Mouse (Mus musculus) CH12.LX (cell line): Measurements from ENCODE around the gene Mmgt2. TPM values are rescaled to one million over a fixed set of nuclear protein-coding genes. Genes with fewer than 3 reads are reported as not detected.

Experiments
- DNase-seq: peaks from one replicate; pipeline ENCODE4 v3.0.0-alpha.2; 2013; ENCODE audit errors: extremely low read depth
- H3K27ac ChIP-seq: 2 replicates; pipeline ENCODE4 v1.5.1; 2012; ENCODE audit warnings: low read depth, mild to moderate bottlenecking, control low read depth, moderate library complexity; ENCODE audit not compliant: insufficient read depth
- H3K27me3 ChIP-seq: replicated peaks from 2 replicates; pipeline ENCODE3; 2012; ENCODE audit warnings: inconsistent platforms
- H3K36me3 ChIP-seq, 2 experiments: replicated peaks in 1 of 2; 2 replicates each; pipeline versions ENCODE3 to v1.6.1; 2012; ENCODE audit warnings: inconsistent platforms in 1 of 2, low read length in 1 of 2, mild to moderate bottlenecking in 1 of 2, mixed read lengths in 1 of 2, moderate library complexity in 1 of 2; ENCODE audit not compliant: control insufficient read depth in 1 of 2, insufficient read depth in 1 of 2
- H3K4me1 ChIP-seq, 2 experiments: 2 replicates each; pipeline ENCODE4 v1.6.1; 2012; ENCODE audit warnings: inconsistent platforms in 1 of 2, moderate library complexity in 1 of 2; ENCODE audit not compliant: insufficient read depth in 2 of 2, control insufficient read depth in 1 of 2
- H3K4me2 ChIP-seq: 2 replicates; pipeline ENCODE4 v1.6.1; 2012; ENCODE audit warnings: low read depth, mild to moderate bottlenecking, control low read depth; ENCODE audit not compliant: poor library complexity, insufficient read depth, severe bottlenecking
- H3K4me3 ChIP-seq, 3 experiments: fragments of 150-350 bp in 1 of 3; sonication (generic) in 1 of 3; replicated peaks in 1 of 3; 2 replicates each; pipeline versions ENCODE3 to v1.5.1; 2011 to 2012; ENCODE audit warnings: low read depth in 2 of 3, low read length in 2 of 3, mild to moderate bottlenecking in 2 of 3, moderate library complexity in 2 of 3, control low read depth in 1 of 3, improper control_type of control experiment in 1 of 3, inconsistent platforms in 1 of 3, mixed read lengths in 1 of 3; ENCODE audit not compliant: poor library complexity in 1 of 3
- H3K79me2 ChIP-seq: replicated peaks from 2 replicates; pipeline ENCODE4 v1.6.1; 2012; ENCODE audit warnings: mild to moderate bottlenecking, moderate library complexity; ENCODE audit not compliant: control insufficient read depth, poor library complexity, insufficient read depth, severe bottlenecking; ENCODE audit errors: extremely low read depth
- H3K9ac ChIP-seq: 2 replicates; pipeline ENCODE4 v1.6.1; 2012; ENCODE audit warnings: low read depth, mild to moderate bottlenecking, control low read depth, moderate library complexity; ENCODE audit not compliant: insufficient read depth
- H3K9me3 ChIP-seq: replicated peaks from 2 replicates; pipeline ENCODE3; 2012; ENCODE audit warnings: low read length, inconsistent platforms, mixed read lengths
- CHD1 ChIP-seq: IDR thresholded peaks from 2 replicates; pipeline ENCODE4 v1.6.1; 2012; ENCODE audit warnings: low read depth, low read length, improper control_type of control experiment, inconsistent platforms
- CHD2 ChIP-seq: IDR thresholded peaks from 2 replicates; pipeline ENCODE4 v1.6.1; 2011; ENCODE audit warnings: low read length, improper control_type of control experiment
- CTCF ChIP-seq, 2 experiments: IDR thresholded peaks in 1 of 2; conservative IDR thresholded peaks in 1 of 2; 2 replicates each; pipeline ENCODE4 v1.5.1; 2011 to 2012; ENCODE audit warnings: low read depth in 2 of 2, low read length in 2 of 2, improper control_type of control experiment in 1 of 2, inconsistent platforms in 1 of 2, mild to moderate bottlenecking in 1 of 2, moderate library complexity in 1 of 2
- E2F4 ChIP-seq: IDR thresholded peaks from 2 replicates; pipeline ENCODE4 v1.6.1; 2011; ENCODE audit warnings: low read depth, low read length, improper control_type of control experiment; ENCODE audit not compliant: insufficient replicate concordance
- ELF1 ChIP-seq: IDR thresholded peaks from 2 replicates; pipeline ENCODE4 v1.6.1; 2014; ENCODE audit warnings: low read depth, mild to moderate bottlenecking, inconsistent platforms, low read length, improper control_type of control experiment
- IRF4 ChIP-seq: IDR thresholded peaks from 2 replicates; pipeline ENCODE4 v1.6.1; 2014; ENCODE audit warnings: low read depth, mild to moderate bottlenecking, inconsistent platforms, low read length, improper control_type of control experiment
- JUN ChIP-seq: IDR thresholded peaks from 2 replicates; pipeline ENCODE4 v1.6.1; 2011; ENCODE audit warnings: low read depth, mild to moderate bottlenecking, low read length, improper control_type of control experiment, moderate library complexity; ENCODE audit not compliant: insufficient read depth
- JUND ChIP-seq: conservative IDR thresholded peaks from 2 replicates; pipeline ENCODE4 v1.6.1; 2011; ENCODE audit warnings: low read depth, low read length, improper control_type of control experiment
- MAFK ChIP-seq: IDR thresholded peaks from 2 replicates; pipeline ENCODE4 v1.6.1; 2011; ENCODE audit warnings: low read length, improper control_type of control experiment; ENCODE audit not compliant: insufficient replicate concordance
- MAX ChIP-seq: IDR thresholded peaks from 2 replicates; pipeline ENCODE4 v1.6.1; 2011; ENCODE audit warnings: low read length, improper control_type of control experiment
- MEF2A ChIP-seq: IDR thresholded peaks from 2 replicates; pipeline ENCODE4 v1.6.1; 2014; ENCODE audit warnings: low read depth, mild to moderate bottlenecking, inconsistent platforms, low read length, improper control_type of control experiment, borderline replicate concordance
- MYC ChIP-seq: IDR thresholded peaks from 2 replicates; pipeline ENCODE4 v1.6.1; 2011; ENCODE audit warnings: low read depth, mild to moderate bottlenecking, improper control_type of control experiment, low read length
- PAX5 ChIP-seq: IDR thresholded peaks from 2 replicates; pipeline ENCODE4 v1.6.1; 2012; ENCODE audit warnings: low read length, inconsistent platforms, mixed read lengths
- POLR2A ChIP-seq: IDR thresholded peaks from 2 replicates; pipeline ENCODE4 v1.6.1; 2011; ENCODE audit warnings: low read depth, mild to moderate bottlenecking, improper control_type of control experiment, low read length
- POLR2AphosphoS2 ChIP-seq: IDR thresholded peaks from 2 replicates; pipeline ENCODE4 v1.6.1; 2011; ENCODE audit warnings: low read depth, low read length, improper control_type of control experiment
- RAD21 ChIP-seq: IDR thresholded peaks from 2 replicates; pipeline ENCODE4 v1.6.1; 2011; ENCODE audit warnings: low read depth, mild to moderate bottlenecking, low read length, improper control_type of control experiment, moderate library complexity
- SMC3 ChIP-seq: IDR thresholded peaks from 2 replicates; pipeline ENCODE4 v1.6.1; 2011; ENCODE audit warnings: low read depth, low read length, improper control_type of control experiment
- UBTF ChIP-seq: IDR thresholded peaks from 2 replicates; pipeline ENCODE4 v1.6.1; 2012; ENCODE audit warnings: low read depth, mild to moderate bottlenecking, inconsistent platforms, low read length, improper control_type of control experiment, moderate library complexity
- USF1 ChIP-seq: IDR thresholded peaks from 2 replicates; pipeline ENCODE4 v1.6.1; 2014; ENCODE audit warnings: low read depth, mild to moderate bottlenecking, inconsistent platforms, low read length, improper control_type of control experiment
- ZC3H11A ChIP-seq: IDR thresholded peaks from 2 replicates; pipeline ENCODE4 v1.6.1; 2012; ENCODE audit warnings: low read depth, mild to moderate bottlenecking, inconsistent platforms, low read length, improper control_type of control experiment
- ZMIZ1 ChIP-seq: IDR thresholded peaks from 2 replicates; pipeline ENCODE4 v1.6.1; 2012; ENCODE audit warnings: low read depth, mild to moderate bottlenecking, inconsistent platforms, low read length, improper control_type of control experiment
- ZNF384 ChIP-seq: IDR thresholded peaks from 2 replicates; pipeline ENCODE4 v1.6.1; 2012; ENCODE audit warnings: low read depth, low read length, improper control_type of control experiment, inconsistent platforms
- dilution Hi-C: fragments of 300-500 bp; cut with MboI; formaldehyde crosslinking; loops from 2 replicates; pipeline ENCODE4 v1.14.3; 2020; ENCODE audit warnings: low sequenced_read_pairs; ENCODE audit not compliant: extremely low pct_unique_long_range_greater_than_20kb, extremely low pct_ligation_motif_present
- in situ Hi-C: fragments of 300-500 bp; cut with MboI; formaldehyde crosslinking; loops from 3 replicates; pipeline ENCODE4 v1.14.3; 2019; ENCODE audit warnings: low sequenced_read_pairs, low pct_ligation_motif_present, low pct_unique_long_range_greater_than_20kb, mixed read lengths
- polyA plus RNA-seq: library from polyadenylated mRNA; unstranded; fragments of >175 nt; gene quantifications from 2 replicates; pipeline ENCODE4 v1.2.1, GENCODE M21; 2012; ENCODE audit warnings: low read depth; ENCODE audit not compliant: insufficient read length
- total RNA-seq, 2 experiments: library from RNA; depleted of rRNA; stranded (reverse); fragments of 300-350 nt in 1 of 2; fragments of >200 nt in 1 of 2; gene quantifications; 2 replicates each; pipeline ENCODE4 v1.2.3; 2012 to 2014

The Mmgt2 gene
- total and polyA plus RNA-seq, 3 experiments, result 49.2 to 65.9 (median 60.7) TPM

DNA sequence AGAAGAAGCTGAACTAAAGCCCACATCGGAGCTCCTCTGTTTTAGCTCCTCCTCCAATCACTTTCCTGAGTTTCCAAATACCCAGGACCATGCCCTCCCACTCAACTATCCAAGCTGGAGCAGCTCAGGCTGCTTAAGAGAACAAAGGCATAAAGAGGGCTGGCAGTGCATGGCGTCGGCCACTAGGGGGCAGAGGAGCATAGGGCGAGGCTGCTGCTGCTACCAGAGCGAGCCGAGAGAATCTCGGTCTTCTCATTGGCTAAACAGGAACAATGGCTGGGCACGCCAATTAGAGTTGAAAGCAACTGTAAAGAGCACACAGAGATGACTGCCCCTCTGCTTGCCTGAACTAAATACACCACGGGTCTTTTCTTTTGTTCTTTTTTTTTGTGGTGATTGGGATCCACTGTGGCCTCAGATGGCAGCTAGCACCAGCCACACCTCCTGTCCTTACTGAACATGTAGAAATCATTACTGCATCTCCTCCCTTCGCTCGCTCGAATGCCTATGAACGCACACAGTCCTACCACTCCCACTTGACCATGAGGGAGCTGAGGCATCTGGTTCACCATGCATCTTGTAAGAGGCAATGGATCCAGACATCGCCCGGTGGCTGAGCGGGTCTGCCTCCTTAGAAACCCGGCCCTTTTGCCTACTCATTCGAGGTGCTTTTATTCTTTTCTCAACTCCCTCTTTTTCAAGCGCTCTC, 34.7 kb upstream of the Mmgt2 start:
- H3K4me2 ChIP-seq, result peak overlapping the region; percentile 8; the same call in 1 of the 2 replicates
- peaks cover 6 to 10% of the 10 kb centered on the region in 2 experiments for H3K4me1 ChIP-seq
- dilution Hi-C loops (no loop called here), in situ Hi-C loops (loop anchor here (5.0 kb wide), 2 partner anchors 33 to 63 kb away; partner anchors contain the start of genes Lrrc75a and Mmgt2)
- no peak overlapping the region for H3K4me3 ChIP-seq
- no peaks in the 10 kb centered on the region for H3K79me2 ChIP-seq
- H3K27ac ChIP-seq, result no peak overlapping the region
- no peaks in the 10 kb centered on the region for H3K9me3 ChIP-seq
- TF ChIP-seq MYC, result 0 out of 2 replicates have a peak, but pooled peaks have one; percentile 38
- TF ChIP-seq JUND, result no peak
- TF ChIP-seq CHD2, result peak; percentile 24; the same call in 1 of the 2 replicates
- TF ChIP-seq ZMIZ1, result no peak
- TF ChIP-seq MAFK, result no peak
- TF ChIP-seq ZC3H11A, result peak; percentile 95
- peak; percentile 24; the same call in 1 of the 2 replicates for TF ChIP-seq POLR2A
- TF ChIP-seq RAD21, result peak; percentile 100
- TF ChIP-seq CTCF (conservative IDR thresholded peaks at IDR 0.05 in 1 of 2, IDR thresholded peaks at IDR 0.05 in 1 of 2; ENCODE audit: low read depth in 2 of 2, low read length in 2 of 2), result peak; percentile 97 to 99
- peak; percentile 51; the same call in 1 of the 2 replicates for TF ChIP-seq ELF1
- TF ChIP-seq MEF2A, result no peak
- TF ChIP-seq JUN, result no peak
- no peak for TF ChIP-seq USF1
- no peak for TF ChIP-seq CHD1
- no peak for TF ChIP-seq POLR2AphosphoS2
- peak; percentile 99 for TF ChIP-seq SMC3
- 0 out of 2 replicates have a peak, but pooled peaks have one; percentile 13 for TF ChIP-seq ZNF384
- TF ChIP-seq IRF4, result peak; percentile 44; the same call in 1 of the 2 replicates
- H3K27me3 ChIP-seq, result no peaks in the 10 kb centered on the region
- H3K9ac ChIP-seq, result no peak overlapping the region
- DNase-seq, result peak; percentile 91
- H3K36me3 ChIP-seq, result peaks cover 0 to 25% of the 10 kb centered on the region in 2 experiments

DNA sequence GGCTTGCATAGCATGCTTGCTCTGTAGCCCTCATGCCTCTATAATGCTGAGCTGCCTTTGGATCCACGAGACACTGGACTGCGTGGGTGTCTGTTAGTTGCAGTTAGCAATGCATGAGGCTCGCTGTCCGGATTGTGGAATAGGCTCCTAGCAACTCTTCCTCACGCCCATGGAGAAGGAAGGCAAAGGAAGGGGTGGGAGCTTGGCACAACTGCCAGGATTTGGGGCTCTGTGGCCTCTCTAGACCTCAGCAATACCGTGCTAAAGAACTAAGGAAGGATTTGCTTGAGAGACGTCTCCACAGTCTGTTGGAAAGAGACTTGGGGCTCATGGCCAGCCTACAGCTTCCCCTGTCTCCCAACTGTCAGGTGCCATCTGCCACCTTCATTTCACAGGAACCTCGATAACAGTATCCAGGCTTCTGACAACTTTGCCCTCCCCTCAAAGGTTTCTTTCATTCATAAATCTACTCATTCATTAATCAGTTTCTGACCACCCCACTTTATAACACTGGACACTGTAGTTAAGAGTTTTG, 33.5 kb upstream of the Mmgt2 start:
- Histone ChIP-seq H3K36me3 (peaks cover 0 to 22% of the 10 kb centered on the region in 2 experiments), H3K27me3 (no peaks in the 10 kb centered on the region), H3K4me3 (no peak overlapping the region), H3K9ac (no peak overlapping the region), H3K27ac (no peak overlapping the region), H3K4me2 (no peak overlapping the region), H3K4me1 (peaks cover 2 to 5% of the 10 kb centered on the region in 2 experiments), H3K79me2 (no peaks in the 10 kb centered on the region), H3K9me3 (no peaks in the 10 kb centered on the region)
- DNase-seq, result no peak
- in situ Hi-C loops, result loop anchor here (5.0 kb wide), 2 partner anchors 32 to 62 kb away; partner anchors contain the start of genes Lrrc75a and Mmgt2
- dilution Hi-C loops, result no loop called here
- no peak for TF ChIP-seq E2F4
- no peak for TF ChIP-seq MAX
- no peak for TF ChIP-seq UBTF
- TF ChIP-seq ELF1, result no peak
- TF ChIP-seq PAX5, result no peak
- no peak for TF ChIP-seq ZNF384
